Mouse (Mus musculus): Measurements from ENCODE around the gene Nav1.

Gene Nav1

DNA sequence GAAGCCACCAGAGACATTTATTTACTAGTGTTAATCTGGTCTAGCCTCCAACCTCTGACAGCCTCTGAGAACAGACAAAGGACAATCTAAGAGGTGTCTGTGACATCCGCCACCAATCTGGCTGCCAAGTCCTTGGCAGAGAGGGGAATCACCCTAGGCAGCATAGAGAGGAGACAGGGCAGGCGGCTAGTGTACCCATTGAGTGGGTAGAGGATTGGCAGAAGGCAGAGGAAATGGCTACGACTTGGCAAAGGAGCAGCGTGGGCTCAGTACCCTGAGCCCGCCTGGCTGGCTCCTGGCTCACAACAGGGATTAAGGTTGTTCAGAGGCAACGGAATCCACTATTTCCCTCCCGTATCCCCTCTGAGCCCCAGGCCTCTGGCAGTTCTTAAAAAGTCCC lies 12.0 kb upstream of the Nav1 start:
- DNase-seq (ENCODE audit: extremely low spot score, low read depth, low spot score): no peak

DNA sequence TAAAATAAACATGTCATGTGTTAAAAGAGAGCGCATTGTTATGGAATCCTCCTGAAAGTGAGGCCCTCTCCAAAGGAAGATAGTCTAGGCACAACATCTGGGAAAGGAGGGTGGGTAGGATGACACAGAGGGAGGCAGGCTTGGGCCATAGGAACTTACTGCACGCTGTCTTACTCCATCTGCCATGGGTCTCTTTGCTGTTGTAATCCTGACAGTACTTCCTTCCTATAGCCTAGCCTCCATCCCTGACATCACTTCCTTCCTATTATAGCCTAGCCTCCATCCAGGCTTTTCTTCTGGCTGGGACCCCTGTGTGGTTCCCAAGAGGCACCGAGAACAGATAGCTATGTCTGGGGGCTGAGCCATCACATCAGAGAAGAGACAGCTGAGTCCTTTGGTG lies 10.2 kb upstream of the Nav1 start:
- DNase-seq (ENCODE audit: extremely low spot score, low read depth, low spot score): no peak

DNA sequence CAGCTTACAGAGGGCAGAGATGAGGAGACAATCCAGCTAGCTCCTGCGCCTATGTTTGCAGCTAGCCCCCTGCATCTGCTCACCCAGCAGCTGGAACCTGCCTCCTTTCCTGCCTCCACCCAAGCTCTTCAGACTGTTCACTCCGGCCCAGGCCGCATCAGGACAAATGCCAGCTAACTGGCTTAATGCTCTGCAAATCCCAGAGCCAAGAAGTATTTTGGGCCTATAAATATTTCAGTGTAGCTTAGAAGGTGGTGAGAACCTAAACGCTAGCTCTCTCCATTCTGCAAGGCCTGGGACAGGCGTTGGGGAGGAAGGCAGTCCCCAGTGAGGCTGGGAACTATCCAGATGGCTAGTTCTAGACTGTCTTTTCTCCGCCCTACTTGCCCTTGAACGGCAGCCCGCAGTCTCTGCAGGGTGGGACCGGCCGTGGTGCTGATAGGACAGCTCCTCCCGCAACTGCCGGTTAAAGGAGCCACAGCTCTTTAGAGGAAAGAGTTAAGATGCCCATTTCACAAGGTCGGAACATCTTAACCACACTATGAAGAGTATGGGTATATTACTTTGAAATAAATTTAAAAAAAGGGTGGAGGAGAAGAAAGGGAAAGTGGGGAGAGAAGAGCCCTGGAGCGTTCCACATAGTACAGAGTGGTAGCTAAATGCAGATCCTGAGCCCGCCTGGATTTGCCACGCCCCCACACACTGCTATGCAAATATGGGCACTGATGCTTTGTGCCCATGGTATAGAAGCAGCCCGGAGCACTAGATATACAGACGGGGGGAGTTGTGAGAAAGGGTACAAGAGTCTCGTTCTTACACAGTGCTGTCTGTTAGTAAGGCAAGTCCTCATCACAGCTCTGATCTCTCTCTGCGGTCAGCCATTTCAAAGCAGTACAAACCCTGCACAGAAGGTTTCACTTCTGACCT lies 8.9 kb upstream of the Nav1 start:
- no peak for DNase-seq (ENCODE audit: extremely low spot score, low read depth, low spot score)

DNA sequence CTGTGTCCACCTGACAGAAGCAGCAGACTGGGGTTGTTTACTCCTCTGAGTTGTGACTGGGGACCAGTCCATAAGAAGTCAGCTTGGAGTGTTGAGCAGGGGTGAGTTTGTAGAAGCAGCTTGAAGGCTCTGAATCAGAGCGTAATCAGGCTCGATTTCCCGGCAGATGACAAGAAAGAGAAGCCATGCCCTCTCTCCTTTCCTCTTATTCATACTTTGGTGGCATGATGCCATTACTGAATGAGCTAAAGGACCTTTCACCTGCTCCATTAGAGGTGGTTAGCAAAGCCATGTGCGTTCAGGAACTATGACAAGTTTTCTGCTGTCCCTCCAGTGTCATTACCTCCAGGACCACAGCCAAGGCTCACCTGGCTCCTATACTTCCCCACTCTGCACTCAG lies 2.5 kb upstream of the Nav1 start:
- DNase-seq (ENCODE audit: extremely low spot score, low read depth, low spot score): no peak

- DNase-seq (ENCODE audit: extremely low spot score, low read depth, low spot score): no peak
Measured at GRCm38 (mm10) chr1:135606355-135607015, 610 bp downstream of the Nav1 start.

GRCm38 (mm10) chr1:135605530-135605929 lies 1.6 kb downstream of the Nav1 start:
- DNase-seq (ENCODE audit: extremely low spot score, low read depth, low spot score): no peak

DNA sequence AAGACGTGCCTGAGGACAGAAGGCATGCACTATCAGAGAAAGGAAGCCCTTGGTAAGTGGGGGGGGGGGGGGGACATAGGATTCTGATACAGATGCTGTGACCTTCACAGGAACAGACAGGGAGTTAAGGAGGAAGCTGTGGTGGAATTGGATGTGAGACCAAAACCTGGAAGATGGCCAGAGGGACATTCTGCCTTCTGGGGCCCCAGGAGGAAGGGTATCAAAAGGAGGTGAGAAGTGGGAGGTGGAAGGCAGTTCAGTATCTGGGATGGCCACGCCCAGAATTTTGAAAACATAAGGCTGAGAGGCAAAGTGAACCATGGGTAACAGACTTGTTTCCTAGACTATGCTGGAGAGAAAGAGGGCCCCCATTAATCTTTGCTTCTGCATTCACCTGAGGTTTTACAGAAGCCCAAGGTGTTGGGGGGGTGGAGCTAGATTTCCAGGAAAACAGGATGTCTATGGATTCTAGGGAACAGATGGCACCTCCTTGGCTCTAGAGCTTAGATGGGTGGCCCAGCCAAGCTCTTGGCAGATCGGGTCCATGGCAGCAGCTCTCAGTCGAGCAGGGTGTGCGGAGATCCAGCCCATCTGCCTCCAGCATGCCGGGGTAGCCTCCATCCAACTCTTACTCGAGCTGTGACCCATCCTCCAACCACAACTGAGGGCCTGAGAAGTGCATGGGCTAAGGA lies 2.6 kb downstream of the Nav1 start:
- no peak for DNase-seq (ENCODE audit: extremely low spot score, low read depth, low spot score)

DNA sequence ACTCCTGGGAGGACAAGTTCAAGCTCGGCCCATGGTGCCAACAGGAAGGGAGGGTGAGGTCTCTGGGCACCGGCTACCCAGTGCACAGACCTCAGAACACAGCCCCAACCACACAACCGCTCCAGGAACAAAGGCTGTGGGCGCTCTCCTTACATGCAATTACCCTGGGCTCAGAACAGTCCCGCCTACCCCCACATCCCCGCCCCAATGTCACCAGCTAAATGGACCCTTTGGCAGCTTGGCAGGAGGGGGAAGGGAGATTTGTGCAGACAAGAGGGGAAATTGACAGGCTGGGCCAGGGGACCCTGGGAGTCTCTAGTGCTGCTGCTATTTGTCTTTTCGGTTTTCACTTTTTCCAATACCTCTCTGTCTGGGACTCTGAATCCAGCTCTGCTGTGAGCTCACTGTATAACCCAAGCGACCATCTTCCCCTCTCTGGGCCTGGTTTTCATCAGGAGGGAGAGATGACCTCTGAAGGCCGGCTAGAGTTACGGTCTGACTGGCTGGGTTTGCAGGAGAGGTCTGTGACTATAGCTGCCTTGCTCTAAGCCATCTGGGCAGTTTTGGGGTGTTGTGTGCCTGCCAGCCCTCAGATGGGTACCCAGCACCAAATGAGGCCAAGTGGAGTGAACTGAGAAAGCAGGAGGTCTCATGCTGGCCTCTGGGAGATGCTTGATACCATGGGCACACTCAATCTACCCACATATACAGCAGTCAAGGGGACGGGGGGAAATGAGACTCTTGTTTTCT lies 3.8 kb downstream of the Nav1 start:
- DNase-seq (ENCODE audit: extremely low spot score, low read depth, low spot score): no peak

DNA sequence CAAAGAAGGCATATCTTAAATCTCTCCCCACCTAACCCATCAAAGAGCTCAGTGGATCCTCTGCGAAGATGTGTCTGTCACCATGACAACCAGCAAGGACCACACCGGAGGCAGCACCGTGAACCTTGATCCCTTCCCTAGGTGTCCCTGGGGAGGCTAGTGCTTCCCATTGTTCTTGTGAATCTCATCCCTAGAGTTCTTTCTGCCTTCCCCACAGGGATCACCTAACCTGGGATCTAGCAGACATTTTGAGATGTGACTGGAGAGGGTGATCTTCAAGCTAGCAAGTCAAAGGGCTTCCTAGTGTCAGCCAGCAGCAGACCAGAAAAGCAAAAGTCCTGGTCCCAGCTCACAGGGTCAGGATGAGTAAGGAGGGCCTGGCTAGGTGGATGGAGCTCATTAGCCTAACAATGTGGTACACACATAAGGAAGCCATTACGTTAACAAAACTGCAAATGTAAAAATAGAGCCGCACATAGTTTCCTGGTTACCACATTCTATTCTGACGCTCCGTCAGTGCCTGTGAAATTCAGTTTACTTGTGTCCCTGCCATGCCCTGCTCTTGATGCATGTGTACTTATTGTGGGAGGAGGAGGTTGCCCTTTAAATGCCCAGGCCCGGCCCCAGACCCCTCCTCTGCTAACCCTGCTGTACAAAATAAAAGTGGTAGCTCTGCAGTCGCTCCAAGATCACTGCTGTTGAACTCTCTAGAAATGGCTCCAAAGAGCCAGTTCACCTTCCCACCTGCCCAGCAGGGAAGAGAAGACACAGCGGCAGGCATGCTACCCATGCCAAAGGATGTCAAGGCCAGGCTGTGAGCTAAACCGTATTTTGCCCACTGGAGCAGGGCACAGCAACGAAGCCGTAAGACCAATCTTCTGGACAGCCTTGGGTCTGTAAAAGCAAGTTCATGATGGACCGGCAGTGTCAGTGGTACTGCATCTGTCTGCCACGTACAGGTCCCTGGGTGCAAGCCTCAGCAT lies 6.8 kb downstream of the Nav1 start:
- DNase-seq (ENCODE audit: extremely low spot score, low read depth, low spot score): no peak

DNA sequence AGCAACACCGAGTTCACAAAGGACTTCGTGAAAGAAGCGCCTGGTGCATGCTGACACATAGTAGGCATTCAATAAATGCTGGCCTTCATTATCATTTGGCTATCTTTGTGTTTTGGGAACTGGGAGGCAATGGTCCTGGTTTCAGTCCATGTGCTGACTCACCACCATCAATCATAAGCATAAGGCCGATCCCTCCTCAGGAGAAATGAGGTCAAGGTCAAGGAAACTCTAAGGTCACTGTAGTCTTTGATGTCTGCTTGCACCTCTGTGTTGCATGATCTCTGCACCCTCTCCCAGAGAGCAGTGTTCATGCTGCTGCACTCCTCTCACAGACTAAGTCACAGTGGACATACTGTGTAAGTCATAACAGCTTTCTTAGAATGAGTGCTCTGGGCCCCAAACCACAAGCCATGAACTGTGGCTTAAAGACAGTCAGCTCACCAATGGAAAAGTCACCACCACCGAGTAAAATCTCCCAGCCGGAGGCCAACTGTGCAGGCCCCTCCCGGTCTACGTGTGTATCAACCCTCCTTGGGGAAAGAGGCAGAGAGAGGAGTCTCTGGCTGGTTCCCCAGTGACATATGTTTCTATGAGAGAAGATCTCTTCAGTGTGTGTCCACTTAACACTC lies 8.7 kb downstream of the Nav1 start:
- no peak for DNase-seq (ENCODE audit: extremely low spot score, low read depth, low spot score)

DNA sequence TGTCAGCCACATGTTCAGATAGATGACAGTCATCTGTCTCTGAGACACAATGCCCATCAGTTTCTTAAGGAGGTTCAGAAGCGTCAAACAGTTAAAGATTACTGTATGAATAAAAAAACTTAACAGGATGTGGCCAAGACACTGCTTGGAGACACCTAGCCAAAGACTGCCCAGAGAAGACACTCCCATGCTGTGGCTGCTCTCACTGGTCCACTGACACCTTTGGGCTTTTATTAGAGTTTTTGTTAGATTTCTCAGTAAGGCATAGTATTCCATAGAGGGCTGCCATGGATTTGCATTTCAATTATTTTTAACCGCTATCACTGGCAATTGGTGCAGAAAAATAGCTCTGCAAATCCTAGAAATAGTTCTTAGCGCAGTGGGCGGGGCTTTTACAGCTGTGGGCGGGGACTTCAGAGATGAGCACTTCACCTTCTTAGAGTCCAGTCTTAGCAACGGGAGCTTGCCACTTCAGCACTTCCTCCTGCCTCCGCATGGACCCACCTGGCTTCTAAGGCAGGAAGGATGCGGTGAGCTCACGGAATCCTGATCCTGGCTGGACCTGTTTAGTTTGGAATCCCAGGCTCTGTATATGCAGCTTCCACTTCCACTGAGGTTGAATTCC lies 12.7 kb downstream of the Nav1 start:
- DNase-seq (ENCODE audit: extremely low spot score, low read depth, low spot score): no peak

DNA sequence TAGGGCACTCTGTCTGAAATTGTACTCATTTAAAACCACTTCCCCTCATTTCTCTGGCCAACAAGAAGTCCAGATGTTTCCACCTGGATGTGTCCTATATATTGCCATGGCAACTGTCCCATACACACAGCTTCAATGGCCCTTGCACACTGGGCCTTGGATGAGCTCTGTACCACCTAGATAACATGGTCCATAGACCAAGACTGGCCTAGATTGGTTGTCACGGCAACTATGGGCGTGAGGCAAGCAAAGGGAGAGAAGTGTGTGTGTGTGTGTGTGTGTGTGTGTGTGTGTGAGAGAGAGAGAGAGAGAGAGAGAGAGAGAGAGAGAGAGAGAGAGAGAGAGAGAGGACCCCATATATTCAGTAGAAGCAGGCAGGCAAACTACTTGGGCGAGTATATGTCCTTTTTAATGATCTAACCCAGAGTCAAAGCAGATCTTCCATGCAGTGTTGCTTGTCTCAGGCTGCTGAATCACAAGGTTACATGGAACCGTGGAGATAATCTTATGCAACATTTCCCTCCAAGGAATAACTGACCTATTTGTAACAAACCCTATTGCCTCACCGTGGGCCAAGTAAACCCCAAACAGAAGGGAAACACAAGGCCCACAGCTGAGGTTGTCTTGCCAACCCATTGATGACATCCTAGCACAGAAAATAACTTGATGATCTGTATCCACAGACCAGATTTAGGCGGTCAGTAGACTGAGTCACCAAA lies 13.4 kb downstream of the Nav1 start:
- DNase-seq (ENCODE audit: extremely low spot score, low read depth, low spot score): no peak

- no peak for DNase-seq (ENCODE audit: extremely low spot score, low read depth, low spot score)
Measured at GRCm38 (mm10) chr1:135590776-135591175, 16.3 kb downstream of the Nav1 start.

DNA sequence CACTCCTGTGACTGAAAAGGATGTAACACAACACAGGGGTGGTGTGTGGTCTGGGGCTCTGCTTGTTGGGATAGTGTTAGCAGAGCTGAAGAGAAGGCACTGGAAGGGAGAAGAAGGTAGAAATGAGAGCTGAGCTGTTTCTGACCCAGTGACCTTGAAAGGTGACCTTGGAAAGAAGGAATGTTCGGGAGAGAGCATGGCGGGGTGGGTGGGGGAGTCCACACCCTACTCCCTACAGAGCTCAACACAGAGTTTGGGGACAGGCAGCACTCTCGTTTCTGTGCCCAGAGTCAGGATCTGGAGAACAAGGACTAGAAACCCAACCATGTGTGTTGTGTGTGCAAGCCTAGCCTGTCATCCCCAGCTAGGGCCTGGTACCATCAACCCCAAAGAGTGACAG lies 18.1 kb downstream of the Nav1 start:
- no peak for DNase-seq (ENCODE audit: extremely low spot score, low read depth, low spot score)

GRCm38 (mm10) chr1:135586903-135587302 lies 20.2 kb downstream of the Nav1 start:
- no peak for DNase-seq (ENCODE audit: extremely low spot score, low read depth, low spot score)

DNA sequence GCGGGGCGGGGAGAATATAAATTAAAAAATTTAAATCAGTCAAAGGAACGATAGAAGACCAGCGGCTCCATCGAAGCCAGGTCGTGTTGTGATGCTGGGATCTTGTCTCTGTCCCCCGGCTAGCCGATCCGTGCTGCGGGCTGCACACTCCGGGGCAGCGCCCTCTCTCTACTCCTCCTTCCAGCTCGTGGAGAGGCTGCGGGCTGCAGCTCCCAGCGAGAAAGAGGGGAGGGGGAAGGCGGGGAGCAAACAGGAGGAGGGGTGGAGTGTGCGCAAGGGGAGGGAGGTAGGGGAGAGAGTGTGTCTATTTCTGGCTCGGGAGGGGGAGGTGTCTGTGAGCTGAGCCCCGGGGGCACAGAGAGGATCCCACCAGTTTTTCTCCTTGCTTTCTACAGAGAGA lies 21.5 kb downstream of the Nav1 start:
- DNase-seq (ENCODE audit: extremely low spot score, low read depth, low spot score): no peak

GRCm38 (mm10) chr1:135584587-135585541 lies 22.2 kb downstream of the Nav1 start:
- DNase-seq (ENCODE audit: extremely low spot score, low read depth, low spot score): no peak
